Mouse (Mus musculus): Measurements from ENCODE around the gene Arhgap5. TPM values are rescaled to one million over a fixed set of nuclear protein-coding genes. Genes with fewer than 3 reads are reported as not detected.

Gene Arhgap5
- 26.3 and 27.0 TPM in 2 replicates for polyA plus RNA-seq (2015; fragmentation: Nextera tagmentation; extraction: Ambion mirVana)

GRCm38 (mm10) chr12:52503456-52504320, at the start of gene Arhgap5:
Gene Arhgap5, plus strand, starts transcription at chr12:52503972.
- peak within 1 kb of the TSS; percentile 85 for H3K4me2 ChIP-seq (ENCODE audit: low read depth, low read length)
- peak within 1 kb of the TSS; percentile 97 for H3K9ac ChIP-seq (ENCODE audit: low read depth, low read length)
- H3K9me3 ChIP-seq (ENCODE audit: control insufficient read depth, low read length) = no peaks in the 10 kb centered on the region
- no peaks in the 10 kb centered on the region for H3K36me3 ChIP-seq (ENCODE audit: control insufficient read depth, insufficient read depth, low read length)
- 0 out of 2 replicates have a peak, but pooled peaks cover 2% of the 10 kb centered on the region for H3K4me1 ChIP-seq (ENCODE audit: control insufficient read depth, insufficient read depth, low read length)
- peak; percentile 97 for ATAC-seq
- no peaks in the 10 kb centered on the region for H3K27me3 ChIP-seq (replicated peaks; ENCODE audit: control insufficient read depth, insufficient read depth, low read length)
- H3K27ac ChIP-seq (ENCODE audit: low read length) = peak within 1 kb of the TSS; percentile 99
- under 1% methylated on average over 89 of the region's 119 CpGs for WGBS
- peak within 1 kb of the TSS; percentile 98 for H3K4me3 ChIP-seq (ENCODE audit: low read length)

- no peaks in the 10 kb centered on the region for H3K27me3 ChIP-seq (replicated peaks; ENCODE audit: control insufficient read depth, insufficient read depth, low read length)
- no peak overlapping the region for H3K4me2 ChIP-seq (ENCODE audit: low read depth, low read length)
- H3K4me1 ChIP-seq (ENCODE audit: control insufficient read depth, insufficient read depth, low read length) = no peaks in the 10 kb centered on the region
These were observed 39.2 kb upstream of the Arhgap5 start for GRCm38 (mm10) chr12:52464593-52464992.

GRCm38 (mm10) chr12:52471621-52472020, 32.2 kb upstream of the Arhgap5 start:
- no peak overlapping the region for H3K4me3 ChIP-seq (ENCODE audit: low read length)
- no peak for ATAC-seq
- peaks cover 7% of the 10 kb centered on the region; the same call in 1 of the 2 replicates for H3K4me1 ChIP-seq (ENCODE audit: control insufficient read depth, insufficient read depth, low read length)
- no peaks in the 10 kb centered on the region for H3K36me3 ChIP-seq (ENCODE audit: control insufficient read depth, insufficient read depth, low read length)
- H3K9ac ChIP-seq (ENCODE audit: low read depth, low read length) = no peak overlapping the region
- WGBS = 87% methylated on average over 4 of the region's 4 CpGs
- no peak overlapping the region for H3K27ac ChIP-seq (ENCODE audit: low read length)
- no peak overlapping the region for H3K4me2 ChIP-seq (ENCODE audit: low read depth, low read length)
- no peaks in the 10 kb centered on the region for H3K27me3 ChIP-seq (replicated peaks; ENCODE audit: control insufficient read depth, insufficient read depth, low read length)
- no peaks in the 10 kb centered on the region for H3K9me3 ChIP-seq (ENCODE audit: control insufficient read depth, low read length)

More at GRCm38 (mm10) chr12:52464593-52464992, 39.2 kb upstream of the Arhgap5 start:
- Histone ChIP-seq H3K4me3 (ENCODE audit: low read length) (no peak overlapping the region), H3K9ac (ENCODE audit: low read depth, low read length) (no peak overlapping the region), H3K27ac (ENCODE audit: low read length) (no peak overlapping the region), H3K36me3 (ENCODE audit: control insufficient read depth, insufficient read depth, low read length) (no peaks in the 10 kb centered on the region), H3K9me3 (ENCODE audit: control insufficient read depth, low read length) (no peaks in the 10 kb centered on the region)
- ATAC-seq = no peak

- no peak overlapping the region for H3K4me3 ChIP-seq (ENCODE audit: low read length)
- no peaks in the 10 kb centered on the region for H3K9me3 ChIP-seq (ENCODE audit: control insufficient read depth, low read length)
- WGBS = 37% methylated on average over 18 of the region's 18 CpGs
- no peaks in the 10 kb centered on the region for H3K36me3 ChIP-seq (ENCODE audit: control insufficient read depth, insufficient read depth, low read length)
- no peak overlapping the region for H3K9ac ChIP-seq (ENCODE audit: low read depth, low read length)
- no peaks in the 10 kb centered on the region for H3K27me3 ChIP-seq (replicated peaks; ENCODE audit: control insufficient read depth, insufficient read depth, low read length)
- H3K4me1 ChIP-seq (ENCODE audit: control insufficient read depth, insufficient read depth, low read length) = peaks cover 7% of the 10 kb centered on the region; the same call in 1 of the 2 replicates
- H3K27ac ChIP-seq (ENCODE audit: low read length) = peak overlapping the region; percentile 33; the same call in 1 of the 2 replicates
- no peak for ATAC-seq
- H3K4me2 ChIP-seq (ENCODE audit: low read depth, low read length) = peak overlapping the region; percentile 23; the same call in 1 of the 2 replicates
These were observed 29.5 kb upstream of the Arhgap5 start for GRCm38 (mm10) chr12:52473988-52474968.

GRCm38 (mm10) chr12:52476036-52476435, 27.7 kb upstream of the Arhgap5 start:
- Histone ChIP-seq H3K27me3 (replicated peaks; ENCODE audit: control insufficient read depth, insufficient read depth, low read length) (no peaks in the 10 kb centered on the region), H3K36me3 (ENCODE audit: control insufficient read depth, insufficient read depth, low read length) (no peaks in the 10 kb centered on the region), H3K4me1 (ENCODE audit: control insufficient read depth, insufficient read depth, low read length) (peaks cover 7% of the 10 kb centered on the region; the same call in 1 of the 2 replicates), H3K9ac (ENCODE audit: low read depth, low read length) (no peak overlapping the region), H3K27ac (ENCODE audit: low read length) (no peak overlapping the region), H3K9me3 (ENCODE audit: control insufficient read depth, low read length) (no peaks in the 10 kb centered on the region), H3K4me2 (ENCODE audit: low read depth, low read length) (no peak overlapping the region), H3K4me3 (ENCODE audit: low read length) (no peak overlapping the region)
- no peak for ATAC-seq
- WGBS = 70% methylated on average over 6 of the region's 6 CpGs

- Histone ChIP-seq H3K27me3 (replicated peaks; ENCODE audit: control insufficient read depth, insufficient read depth, low read length) (no peaks in the 10 kb centered on the region), H3K4me2 (ENCODE audit: low read depth, low read length) (no peak overlapping the region), H3K27ac (ENCODE audit: low read length) (no peak overlapping the region), H3K9me3 (ENCODE audit: control insufficient read depth, low read length) (no peaks in the 10 kb centered on the region), H3K36me3 (ENCODE audit: control insufficient read depth, insufficient read depth, low read length) (no peaks in the 10 kb centered on the region), H3K4me3 (ENCODE audit: low read length) (no peak overlapping the region), H3K4me1 (ENCODE audit: control insufficient read depth, insufficient read depth, low read length) (peaks cover 7% of the 10 kb centered on the region; the same call in 1 of the 2 replicates), H3K9ac (ENCODE audit: low read depth, low read length) (no peak overlapping the region)
- WGBS = 73% methylated on average over 8 of the region's 8 CpGs
- no peak for ATAC-seq
These were observed 25.2 kb upstream of the Arhgap5 start for GRCm38 (mm10) chr12:52478611-52479010.

- no peak overlapping the region for H3K27ac ChIP-seq (ENCODE audit: low read length)
- H3K9ac ChIP-seq (ENCODE audit: low read depth, low read length) = no peak overlapping the region
- ATAC-seq = no peak
- peaks cover 3% of the 10 kb centered on the region; the same call in 1 of the 2 replicates for H3K4me1 ChIP-seq (ENCODE audit: control insufficient read depth, insufficient read depth, low read length)
- WGBS = 63% methylated on average over 6 of the region's 6 CpGs
- no peaks in the 10 kb centered on the region for H3K9me3 ChIP-seq (ENCODE audit: control insufficient read depth, low read length)
- no peaks in the 10 kb centered on the region for H3K27me3 ChIP-seq (replicated peaks; ENCODE audit: control insufficient read depth, insufficient read depth, low read length)
- no peak overlapping the region for H3K4me3 ChIP-seq (ENCODE audit: low read length)
- no peaks in the 10 kb centered on the region for H3K36me3 ChIP-seq (ENCODE audit: control insufficient read depth, insufficient read depth, low read length)
- H3K4me2 ChIP-seq (ENCODE audit: low read depth, low read length) = no peak overlapping the region
These were observed 24.4 kb upstream of the Arhgap5 start for GRCm38 (mm10) chr12:52479323-52479722.

DNA sequence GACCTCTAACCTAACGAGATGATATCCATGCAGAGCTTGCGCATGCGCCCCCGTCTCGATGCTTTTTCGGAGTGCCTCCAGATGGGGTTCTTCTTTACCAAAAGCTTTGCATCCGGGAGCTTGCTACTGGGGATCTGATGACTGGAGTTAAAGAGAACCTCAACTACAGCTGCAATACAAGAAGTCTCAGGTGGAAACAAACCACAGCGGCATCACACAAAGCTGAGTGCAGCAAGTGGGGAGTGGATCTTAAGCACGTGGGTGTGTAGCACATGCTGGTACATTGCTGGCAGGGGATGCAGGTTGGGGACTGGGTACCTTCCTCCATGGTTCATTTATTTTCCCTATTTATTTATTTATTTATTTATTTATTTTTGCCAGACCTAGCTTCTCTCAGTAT, 22.9 kb upstream of the Arhgap5 start:
- 85% methylated on average over 9 of the region's 9 CpGs for WGBS
- ATAC-seq = no peak
- no peaks in the 10 kb centered on the region for H3K9me3 ChIP-seq (ENCODE audit: control insufficient read depth, low read length)
- no peaks in the 10 kb centered on the region for H3K4me1 ChIP-seq (ENCODE audit: control insufficient read depth, insufficient read depth, low read length)
- no peak overlapping the region for H3K4me2 ChIP-seq (ENCODE audit: low read depth, low read length)
- H3K4me3 ChIP-seq (ENCODE audit: low read length) = no peak overlapping the region
- H3K27me3 ChIP-seq (replicated peaks; ENCODE audit: control insufficient read depth, insufficient read depth, low read length) = no peaks in the 10 kb centered on the region
- H3K27ac ChIP-seq (ENCODE audit: low read length) = no peak overlapping the region
- H3K9ac ChIP-seq (ENCODE audit: low read depth, low read length) = no peak overlapping the region
- no peaks in the 10 kb centered on the region for H3K36me3 ChIP-seq (ENCODE audit: control insufficient read depth, insufficient read depth, low read length)

All from intestine, embryonic 16.5 days (tissue).